Mouse (Mus musculus) CH12.LX (cell line): ENCODE measurements at regions not wholly inside any gene's neighbourhood (a gene's known extent, or its start where the extent isn't known, plus 50 kb on each side); places are given as distances from the start of the nearest gene placed in this dataset.

ENCODE experiments used
- DNase-seq: peaks from one replicate; pipeline ENCODE4 v3.0.0-alpha.2; 2013; ENCODE audit errors: extremely low read depth
- H3K27ac ChIP-seq: 2 replicates; pipeline ENCODE4 v1.5.1; 2012; ENCODE audit warnings: low read depth, mild to moderate bottlenecking, control low read depth, moderate library complexity; ENCODE audit not compliant: insufficient read depth
- H3K27me3 ChIP-seq: replicated peaks from 2 replicates; pipeline ENCODE3; 2012; ENCODE audit warnings: inconsistent platforms
- H3K36me3 ChIP-seq, 2 experiments: replicated peaks in 1 of 2; 2 replicates each; pipeline versions ENCODE3 to v1.6.1; 2012; ENCODE audit warnings: inconsistent platforms in 1 of 2, low read length in 1 of 2, mild to moderate bottlenecking in 1 of 2, mixed read lengths in 1 of 2, moderate library complexity in 1 of 2; ENCODE audit not compliant: control insufficient read depth in 1 of 2, insufficient read depth in 1 of 2
- H3K4me1 ChIP-seq, 2 experiments: 2 replicates each; pipeline ENCODE4 v1.6.1; 2012; ENCODE audit warnings: inconsistent platforms in 1 of 2, moderate library complexity in 1 of 2; ENCODE audit not compliant: insufficient read depth in 2 of 2, control insufficient read depth in 1 of 2
- H3K4me2 ChIP-seq: 2 replicates; pipeline ENCODE4 v1.6.1; 2012; ENCODE audit warnings: low read depth, mild to moderate bottlenecking, control low read depth; ENCODE audit not compliant: poor library complexity, insufficient read depth, severe bottlenecking
- H3K4me3 ChIP-seq, 3 experiments: fragments of 150-350 bp in 1 of 3; sonication (generic) in 1 of 3; replicated peaks in 1 of 3; 2 replicates each; pipeline versions ENCODE3 to v1.5.1; 2011 to 2012; ENCODE audit warnings: low read depth in 2 of 3, low read length in 2 of 3, mild to moderate bottlenecking in 2 of 3, moderate library complexity in 2 of 3, control low read depth in 1 of 3, improper control_type of control experiment in 1 of 3, inconsistent platforms in 1 of 3, mixed read lengths in 1 of 3; ENCODE audit not compliant: poor library complexity in 1 of 3
- H3K79me2 ChIP-seq: replicated peaks from 2 replicates; pipeline ENCODE4 v1.6.1; 2012; ENCODE audit warnings: mild to moderate bottlenecking, moderate library complexity; ENCODE audit not compliant: control insufficient read depth, poor library complexity, insufficient read depth, severe bottlenecking; ENCODE audit errors: extremely low read depth
- H3K9ac ChIP-seq: 2 replicates; pipeline ENCODE4 v1.6.1; 2012; ENCODE audit warnings: low read depth, mild to moderate bottlenecking, control low read depth, moderate library complexity; ENCODE audit not compliant: insufficient read depth
- H3K9me3 ChIP-seq: replicated peaks from 2 replicates; pipeline ENCODE3; 2012; ENCODE audit warnings: low read length, inconsistent platforms, mixed read lengths
- BHLHE40 ChIP-seq: IDR thresholded peaks from 2 replicates; pipeline ENCODE4 v1.6.1; 2011; ENCODE audit warnings: mild to moderate bottlenecking, low read depth, low read length, improper control_type of control experiment
- CHD2 ChIP-seq: IDR thresholded peaks from 2 replicates; pipeline ENCODE4 v1.6.1; 2011; ENCODE audit warnings: low read length, improper control_type of control experiment
- CTCF ChIP-seq, 2 experiments: IDR thresholded peaks in 1 of 2; conservative IDR thresholded peaks in 1 of 2; 2 replicates each; pipeline ENCODE4 v1.5.1; 2011 to 2012; ENCODE audit warnings: low read depth in 2 of 2, low read length in 2 of 2, improper control_type of control experiment in 1 of 2, inconsistent platforms in 1 of 2, mild to moderate bottlenecking in 1 of 2, moderate library complexity in 1 of 2
- ETS1 ChIP-seq: conservative IDR thresholded peaks from 2 replicates; pipeline ENCODE4 v1.6.1; 2012; ENCODE audit warnings: low read depth, mild to moderate bottlenecking, inconsistent platforms, low read length, improper control_type of control experiment, moderate library complexity
- HCFC1 ChIP-seq: IDR thresholded peaks from 2 replicates; pipeline ENCODE4 v1.6.1; 2012; ENCODE audit warnings: low read depth, mild to moderate bottlenecking, inconsistent platforms, low read length, improper control_type of control experiment
- JUN ChIP-seq: IDR thresholded peaks from 2 replicates; pipeline ENCODE4 v1.6.1; 2011; ENCODE audit warnings: low read depth, mild to moderate bottlenecking, low read length, improper control_type of control experiment, moderate library complexity; ENCODE audit not compliant: insufficient read depth
- MAFK ChIP-seq: IDR thresholded peaks from 2 replicates; pipeline ENCODE4 v1.6.1; 2011; ENCODE audit warnings: low read length, improper control_type of control experiment; ENCODE audit not compliant: insufficient replicate concordance
- MAX ChIP-seq: IDR thresholded peaks from 2 replicates; pipeline ENCODE4 v1.6.1; 2011; ENCODE audit warnings: low read length, improper control_type of control experiment
- MYC ChIP-seq: IDR thresholded peaks from 2 replicates; pipeline ENCODE4 v1.6.1; 2011; ENCODE audit warnings: low read depth, mild to moderate bottlenecking, improper control_type of control experiment, low read length
- NELFE ChIP-seq: IDR thresholded peaks from 2 replicates; pipeline ENCODE4 v1.6.1; 2011; ENCODE audit warnings: low read depth, low read length, improper control_type of control experiment
- POLR2A ChIP-seq: IDR thresholded peaks from 2 replicates; pipeline ENCODE4 v1.6.1; 2011; ENCODE audit warnings: low read depth, mild to moderate bottlenecking, improper control_type of control experiment, low read length
- POLR2AphosphoS2 ChIP-seq: IDR thresholded peaks from 2 replicates; pipeline ENCODE4 v1.6.1; 2011; ENCODE audit warnings: low read depth, low read length, improper control_type of control experiment
- RCOR1 ChIP-seq: conservative IDR thresholded peaks from 2 replicates; pipeline ENCODE4 v1.6.1; 2012; ENCODE audit warnings: low read depth, mild to moderate bottlenecking, inconsistent platforms, low read length, improper control_type of control experiment
- SIN3A ChIP-seq: IDR thresholded peaks from 2 replicates; pipeline ENCODE4 v1.6.1; 2012; ENCODE audit warnings: low read length, improper control_type of control experiment, inconsistent platforms
- SMC3 ChIP-seq: IDR thresholded peaks from 2 replicates; pipeline ENCODE4 v1.6.1; 2011; ENCODE audit warnings: low read depth, low read length, improper control_type of control experiment
- TBP ChIP-seq: conservative IDR thresholded peaks from 2 replicates; pipeline ENCODE4 v1.6.1; 2011; ENCODE audit warnings: low read depth, low read length, improper control_type of control experiment
- TCF12 ChIP-seq: IDR thresholded peaks from 2 replicates; pipeline ENCODE4 v1.6.1; 2014; ENCODE audit warnings: low read depth, mild to moderate bottlenecking, inconsistent platforms, low read length, improper control_type of control experiment
- UBTF ChIP-seq: IDR thresholded peaks from 2 replicates; pipeline ENCODE4 v1.6.1; 2012; ENCODE audit warnings: low read depth, mild to moderate bottlenecking, inconsistent platforms, low read length, improper control_type of control experiment, moderate library complexity
- USF1 ChIP-seq: IDR thresholded peaks from 2 replicates; pipeline ENCODE4 v1.6.1; 2014; ENCODE audit warnings: low read depth, mild to moderate bottlenecking, inconsistent platforms, low read length, improper control_type of control experiment
- USF2 ChIP-seq: conservative IDR thresholded peaks from 2 replicates; pipeline ENCODE4 v1.6.1; 2011; ENCODE audit warnings: low read depth, low read length, improper control_type of control experiment
- ZC3H11A ChIP-seq: IDR thresholded peaks from 2 replicates; pipeline ENCODE4 v1.6.1; 2012; ENCODE audit warnings: low read depth, mild to moderate bottlenecking, inconsistent platforms, low read length, improper control_type of control experiment
- ZKSCAN1 ChIP-seq: IDR thresholded peaks from 2 replicates; pipeline ENCODE4 v1.6.1; 2012; ENCODE audit warnings: low read depth, inconsistent platforms, low read length, improper control_type of control experiment, borderline replicate concordance
- dilution Hi-C: fragments of 300-500 bp; cut with MboI; formaldehyde crosslinking; loops from 2 replicates; pipeline ENCODE4 v1.14.3; 2020; ENCODE audit warnings: low sequenced_read_pairs; ENCODE audit not compliant: extremely low pct_unique_long_range_greater_than_20kb, extremely low pct_ligation_motif_present
- in situ Hi-C: fragments of 300-500 bp; cut with MboI; formaldehyde crosslinking; loops from 3 replicates; pipeline ENCODE4 v1.14.3; 2019; ENCODE audit warnings: low sequenced_read_pairs, low pct_ligation_motif_present, low pct_unique_long_range_greater_than_20kb, mixed read lengths

- in situ Hi-C loops (no loop called here), dilution Hi-C loops (no loop called here)
- Histone ChIP-seq H3K36me3 (no peaks in the 10 kb centered on the region), H3K9me3 (peaks cover 30% of the 10 kb centered on the region), H3K4me1 (no peaks in the 10 kb centered on the region), H3K27me3 (no peaks in the 10 kb centered on the region), H3K4me3 (no peak overlapping the region), H3K9ac (no peak overlapping the region), H3K27ac (no peak overlapping the region), H3K4me2 (no peak overlapping the region), H3K79me2 (no peaks in the 10 kb centered on the region)
- TF ChIP-seq ETS1 = no peak
- TF ChIP-seq NELFE = no peak
- no peak for TF ChIP-seq TCF12
- no peak for TF ChIP-seq HCFC1
- DNase-seq = no peak
Measured at GRCm38 (mm10) chr16:77679234-77679633, 77.3 kb upstream of the Gm11146 start.

- Histone ChIP-seq H3K36me3 (no peaks in the 10 kb centered on the region), H3K27me3 (no peaks in the 10 kb centered on the region), H3K4me1 (no peaks in the 10 kb centered on the region), H3K4me3 (no peak overlapping the region), H3K9ac (no peak overlapping the region), H3K27ac (no peak overlapping the region), H3K4me2 (no peak overlapping the region), H3K9me3 (peaks cover 38% of the 10 kb centered on the region), H3K79me2 (no peaks in the 10 kb centered on the region)
- in situ Hi-C loops = no loop called here
- dilution Hi-C loops = no loop called here
- TF ChIP-seq UBTF = no peak
- TF ChIP-seq TCF12 = no peak
- no peak for TF ChIP-seq SIN3A
- no peak for TF ChIP-seq RCOR1
- no peak for DNase-seq
Measured at GRCm38 (mm10) chr16:77676805-77677204, 74.9 kb upstream of the Gm11146 start.

- Histone ChIP-seq H3K27ac (no peak overlapping the region), H3K9me3 (peaks cover 42% of the 10 kb centered on the region), H3K36me3 (no peaks in the 10 kb centered on the region), H3K9ac (no peak overlapping the region), H3K4me2 (no peak overlapping the region), H3K79me2 (no peaks in the 10 kb centered on the region), H3K4me1 (no peaks in the 10 kb centered on the region), H3K4me3 (no peak overlapping the region), H3K27me3 (no peaks in the 10 kb centered on the region)
- dilution Hi-C loops (no loop called here), in situ Hi-C loops (no loop called here)
- no peak for TF ChIP-seq UBTF
- TF ChIP-seq BHLHE40 = no peak
- TF ChIP-seq ZKSCAN1 = no peak
- TF ChIP-seq SIN3A = no peak
- no peak for TF ChIP-seq POLR2A
- TF ChIP-seq CTCF (conservative IDR thresholded peaks at IDR 0.05 in 1 of 2, IDR thresholded peaks at IDR 0.05 in 1 of 2; ENCODE audit: low read depth in 2 of 2, low read length in 2 of 2) = no peak
- no peak for TF ChIP-seq JUN
- no peak for TF ChIP-seq TBP
- TF ChIP-seq USF1 = no peak
- no peak for TF ChIP-seq CHD2
- TF ChIP-seq USF2 = no peak
- no peak for TF ChIP-seq MYC
- TF ChIP-seq MAX = no peak
- no peak for TF ChIP-seq NELFE
- no peak for TF ChIP-seq SMC3
- no peak for TF ChIP-seq POLR2AphosphoS2
- TF ChIP-seq RCOR1 = no peak
- no peak for TF ChIP-seq ZC3H11A
- no peak for TF ChIP-seq MAFK
- DNase-seq = no peak
Measured at GRCm38 (mm10) chr16:77675885-77676597, 74.1 kb upstream of the Gm11146 start.
